Mouse (Mus musculus) liver, adult 2 months (tissue): Measurements from ENCODE around the gene Acvrl1. TPM values are rescaled to one million over a fixed set of nuclear protein-coding genes. Genes with fewer than 3 reads are reported as not detected.
"Not testable (repeated sequence)": the region's sequence is repeated elsewhere in the genome, so short reads cannot be mapped to it uniquely, and the experiment has no call there.

ENCODE experiments used
- DNase-seq: peaks from one replicate; pipeline ENCODE4 v3.0.0-alpha.2; 2011; ENCODE audit warnings: low read depth, low spot score; ENCODE audit errors: extremely low read depth
- H3K27ac ChIP-seq: fragments of 200-500 bp; replicated peaks from 2 replicates; pipeline ENCODE4 v1.5.1; 2012; ENCODE audit warnings: low read depth, mild to moderate bottlenecking, control low read depth, inconsistent platforms, low read length; ENCODE audit not compliant: insufficient read depth
- H3K27me3 ChIP-seq: fragments of 200-500 bp; 2 replicates; pipeline ENCODE4 v1.6.1; 2012; ENCODE audit warnings: mild to moderate bottlenecking, moderate library complexity, low read length, inconsistent platforms; ENCODE audit not compliant: control insufficient read depth, insufficient read depth
- H3K36me3 ChIP-seq: fragments of 200-500 bp; 2 replicates; pipeline ENCODE4 v1.6.1; 2012; ENCODE audit warnings: low read length, inconsistent platforms; ENCODE audit not compliant: control insufficient read depth, insufficient read depth
- H3K4me1 ChIP-seq: fragments of 200-500 bp; 2 replicates; pipeline ENCODE4 v1.6.1; 2011; ENCODE audit warnings: low read length; ENCODE audit not compliant: control insufficient read depth, insufficient read depth
- H3K4me3 ChIP-seq: fragments of 200-500 bp; 2 replicates; pipeline ENCODE4 v1.5.1; 2011; ENCODE audit warnings: low read depth, mild to moderate bottlenecking, control low read depth, low read length, moderate library complexity; ENCODE audit not compliant: insufficient read depth
- H3K79me2 ChIP-seq: fragments of 200-500 bp; 2 replicates; pipeline ENCODE4 v1.6.1; 2012; ENCODE audit warnings: inconsistent platforms, mild to moderate bottlenecking, low read length, moderate library complexity; ENCODE audit not compliant: control insufficient read depth, insufficient read depth
- H3K9ac ChIP-seq: fragments of 200-500 bp; 2 replicates; pipeline ENCODE4 v1.6.1; 2012; ENCODE audit warnings: low read depth, mild to moderate bottlenecking, control low read depth, inconsistent platforms, low read length
- CTCF ChIP-seq: fragments of 200-500 bp; IDR thresholded peaks from 2 replicates; pipeline ENCODE4 v1.5.1; 2011; ENCODE audit warnings: low read depth, low read length, control low read depth
- POLR2A ChIP-seq: fragments of 200-500 bp; IDR thresholded peaks from 2 replicates; pipeline ENCODE4 v1.6.1; 2011; ENCODE audit warnings: low read length, control low read depth; ENCODE audit not compliant: insufficient read depth; ENCODE audit errors: extremely low read depth
- WGBS: fragments of 180-500 bp; shearing (Covaris S2); methylation state at CpG from one replicate; pipeline ENCODE4 v1.1.7; 2018; 5-methylcytosine and 5-hydroxymethylcytosine counted together
- polyA plus RNA-seq: library from polyadenylated mRNA; depleted of rRNA; stranded (reverse); fragments of >200 nt; gene quantifications from 2 replicates; pipeline ENCODE4 v1.2.3, GENCODE M21; 2012
- total RNA-seq: library from RNA; depleted of rRNA; stranded (reverse); fragments of >200 nt; gene quantifications from 2 replicates; pipeline ENCODE4 v1.2.3, GENCODE M21; 2014

The Acvrl1 gene
- total and polyA plus RNA-seq, 2 experiments, result 3.0 to 4.0 TPM

DNA sequence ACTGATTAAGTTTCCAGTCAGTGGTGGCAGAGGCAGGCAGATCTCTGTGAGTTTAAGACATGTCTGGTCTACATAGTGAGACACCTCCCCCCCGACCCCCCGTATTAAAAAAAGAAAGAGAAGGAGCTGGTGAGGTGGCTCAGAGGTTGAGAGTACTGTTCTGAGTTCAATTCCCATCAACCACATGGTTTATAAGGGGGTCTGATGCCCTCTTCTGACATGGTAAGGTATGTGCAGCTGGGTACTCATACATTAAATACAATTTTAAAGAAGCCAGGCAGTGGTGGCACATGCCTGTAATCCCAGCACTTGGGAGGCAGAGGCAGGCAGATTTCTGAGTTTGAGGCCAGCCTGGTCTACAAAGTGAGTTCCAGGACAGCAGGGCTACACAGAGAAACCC is 14.5 kb upstream of the Acvrl1 start:
- not testable (repeated sequence) for H3K27me3 ChIP-seq, H3K9ac ChIP-seq, H3K4me1 ChIP-seq, H3K4me3 ChIP-seq, H3K79me2 ChIP-seq, H3K36me3 ChIP-seq
- DNase-seq, result peak; percentile 54
- peak; percentile 31; the same call in 1 of the 2 replicates for TF ChIP-seq CTCF
- H3K27ac ChIP-seq, result peak overlapping the region; percentile 81; the same call in 1 of the 2 replicates
- 67% methylated on average over 2 of the region's 2 CpGs for WGBS

DNA sequence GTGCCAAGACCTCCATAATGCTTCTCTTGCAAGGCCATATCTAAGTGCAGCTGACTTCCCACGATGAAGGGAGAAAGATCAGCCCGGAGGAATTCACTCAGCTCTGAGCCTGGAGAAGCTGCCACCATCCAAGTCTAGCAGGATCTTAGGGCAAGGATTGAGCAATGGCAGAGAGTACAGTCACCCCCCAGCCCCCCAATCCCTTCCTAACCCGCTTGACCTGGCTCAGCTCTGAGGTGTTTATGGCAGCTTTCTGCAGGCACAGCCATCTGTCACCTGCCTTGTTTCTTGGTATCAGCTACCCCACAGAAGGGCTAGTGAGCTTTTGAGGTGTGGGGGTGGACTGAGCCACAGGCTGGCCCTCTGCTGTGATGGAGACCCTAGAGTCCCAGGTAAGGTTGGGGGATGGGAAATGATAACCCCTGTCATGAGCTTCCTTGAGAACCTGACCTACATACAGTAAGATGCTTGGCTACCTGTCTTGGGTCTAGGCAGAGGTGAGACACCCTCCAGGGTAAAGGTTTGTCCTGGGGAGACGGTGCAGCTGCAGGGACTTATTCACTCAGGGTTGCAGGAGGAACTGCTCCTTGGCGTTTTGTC is 12.7 kb upstream of the Acvrl1 start, which contains the start of gene Ankrd33:
TSS of gene Ankrd33 (plus strand) at position 245 of the 600 bp plus-strand sequence.
- no peak within 1 kb of the TSS for H3K27ac ChIP-seq
- no peaks in the 10 kb centered on the region for H3K27me3 ChIP-seq
- TF ChIP-seq CTCF, result no peak
- no peak for TF ChIP-seq POLR2A
- H3K9ac ChIP-seq, result no peak within 1 kb of the TSS
- H3K79me2 ChIP-seq, result no peaks in the 10 kb centered on the region
- H3K4me3 ChIP-seq, result no peak within 1 kb of the TSS
- 78% methylated on average over 5 of the region's 5 CpGs for WGBS
- H3K36me3 ChIP-seq, result no peaks in the 10 kb centered on the region
- DNase-seq, result no peak
- no peaks in the 10 kb centered on the region for H3K4me1 ChIP-seq

DNA sequence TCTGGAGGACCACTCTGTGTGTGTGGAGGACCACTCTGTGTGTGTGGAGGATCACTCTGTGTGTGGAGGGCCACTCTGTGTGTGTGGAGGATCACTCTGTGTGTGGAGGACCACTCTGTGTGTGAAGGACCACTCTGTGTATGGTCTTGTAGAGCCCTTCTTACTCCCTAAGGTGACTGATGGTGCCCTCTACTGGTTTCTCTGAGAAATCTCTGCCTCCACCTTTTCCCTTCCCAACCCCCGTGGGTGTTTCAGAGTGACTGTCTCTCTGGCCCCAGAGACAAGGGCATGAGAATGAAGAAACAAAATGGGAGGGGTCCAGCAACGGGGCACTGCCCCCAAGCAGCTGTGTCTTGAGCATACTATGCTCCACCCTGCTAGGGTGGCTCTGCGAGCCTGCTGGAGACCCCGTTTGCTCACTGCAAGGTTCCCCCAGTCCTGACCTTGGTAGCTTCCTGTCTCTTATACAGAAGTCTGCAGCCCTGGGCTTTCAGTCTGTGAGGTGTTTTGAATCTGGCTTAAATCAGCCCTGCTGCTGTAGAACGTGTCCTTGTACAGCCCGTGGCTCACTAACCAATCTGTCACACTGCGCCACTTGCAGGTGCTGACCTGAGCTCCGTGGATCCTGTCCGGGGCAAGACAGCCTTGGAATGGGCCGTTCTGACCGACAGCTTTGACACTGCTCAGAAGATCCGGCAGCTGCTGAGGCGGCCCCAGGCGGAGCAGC is 9.8 kb upstream of the Acvrl1 start:
- Histone ChIP-seq H3K4me3 (no peak overlapping the region), H3K4me1 (no peaks in the 10 kb centered on the region), H3K27ac (no peak overlapping the region), H3K27me3 (no peaks in the 10 kb centered on the region), H3K36me3 (no peaks in the 10 kb centered on the region), H3K9ac (no peak overlapping the region), H3K79me2 (no peaks in the 10 kb centered on the region)
- WGBS, result 61% methylated on average over 14 of the region's 14 CpGs
- peak; percentile 47 for DNase-seq
- TF ChIP-seq CTCF (no peak; the same call in 1 of the 2 replicates), POLR2A (no peak)

DNA sequence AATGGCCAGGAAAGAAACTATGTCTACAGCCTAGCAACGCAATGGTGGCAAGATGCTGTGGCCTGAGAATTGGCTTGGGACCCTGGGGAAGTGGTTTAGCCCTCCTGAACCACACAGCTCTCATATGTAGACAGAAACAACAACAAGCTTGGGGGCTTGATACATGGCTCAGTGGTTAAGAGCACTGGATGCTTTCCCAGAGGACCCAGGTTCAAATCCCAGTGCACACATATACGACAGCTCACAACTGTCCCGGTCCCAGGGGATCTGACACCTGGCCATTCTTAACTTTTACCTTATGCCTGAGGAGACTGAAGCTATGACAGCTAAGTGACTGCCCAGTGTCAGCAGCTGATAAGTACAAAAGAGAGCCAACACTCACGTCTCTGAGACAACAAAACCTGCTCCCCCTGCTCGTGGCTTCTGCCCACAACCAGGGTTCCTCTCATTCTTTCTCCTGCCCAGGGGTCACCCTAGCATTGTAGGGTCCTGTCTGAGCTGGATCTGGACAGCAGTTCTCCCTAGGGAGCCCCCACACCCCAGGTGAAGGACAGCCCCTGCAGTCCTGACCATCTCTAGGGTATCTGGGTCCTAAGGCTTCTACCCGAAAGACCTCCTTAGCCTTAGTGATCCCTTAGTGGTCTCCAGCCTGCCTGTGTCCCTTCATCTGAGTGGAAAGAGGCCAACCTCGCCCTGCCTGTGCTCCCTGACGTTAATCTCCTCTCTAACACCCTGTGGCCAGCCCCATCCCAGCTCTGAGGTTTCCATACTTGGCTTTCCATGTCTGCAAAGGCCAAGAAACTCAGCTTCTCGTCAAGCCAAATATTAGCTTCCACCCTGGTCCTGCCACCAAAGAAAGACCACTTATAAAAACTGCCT is 6.7 kb upstream of the Acvrl1 start:
- Histone ChIP-seq H3K27ac (no peak overlapping the region), H3K79me2 (no peaks in the 10 kb centered on the region)
- 91% methylated on average over 9 of the region's 9 CpGs for WGBS

DNA sequence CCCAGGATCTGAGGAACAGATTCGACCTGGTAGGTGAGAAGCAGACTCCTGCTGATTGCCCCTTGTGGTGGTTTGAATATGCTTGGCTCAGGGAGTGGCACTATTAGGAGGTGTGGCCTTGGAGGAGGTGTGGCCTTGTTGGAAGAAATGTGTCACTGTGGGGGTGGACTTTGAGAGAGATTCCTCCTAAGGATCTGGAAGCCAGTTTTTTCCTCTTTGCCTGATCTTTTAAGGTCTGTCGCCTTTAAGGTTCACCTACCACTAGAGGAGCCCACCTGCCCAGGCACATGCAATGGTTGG is 6.1 kb upstream of the Acvrl1 start:
- Histone ChIP-seq H3K36me3 (no peaks in the 10 kb centered on the region), H3K79me2 (no peaks in the 10 kb centered on the region), H3K27ac (no peak overlapping the region), H3K4me3 (no peak overlapping the region), H3K9ac (no peak overlapping the region), H3K4me1 (no peaks in the 10 kb centered on the region), H3K27me3 (no peaks in the 10 kb centered on the region)
- no peak for DNase-seq
- 67% methylated on average over 2 of the region's 2 CpGs for WGBS
- TF ChIP-seq CTCF (no peak), POLR2A (no peak)

More for the DNA sequence above, 6.7 kb upstream of the Acvrl1 start:
- H3K4me3 ChIP-seq, result no peak overlapping the region
- TF ChIP-seq CTCF, result no peak
- no peak for TF ChIP-seq POLR2A
- H3K4me1 ChIP-seq, result no peaks in the 10 kb centered on the region
- DNase-seq, result no peak
- H3K36me3 ChIP-seq, result no peaks in the 10 kb centered on the region
- no peaks in the 10 kb centered on the region for H3K27me3 ChIP-seq
- no peak overlapping the region for H3K9ac ChIP-seq
